Mouse (Mus musculus): ENCODE data around the gene Apoc4.
"Not testable (repeated sequence)": the region's sequence is repeated elsewhere in the genome, so short reads cannot be mapped to it uniquely, and the experiment has no call there.

The Apoc4 gene

GRCm38 (mm10) chr7:19698907-19699826 lies 17.9 kb upstream of the Apoc4 start, which contains the start of gene Apoe:
Gene Apoe, minus strand, starts transcription at chr7:19699188.
- DNase-seq (ENCODE audit: low read depth, low spot score) = peak; percentile 45

- DNase-seq (ENCODE audit: low read depth, low spot score) = no peak
Measured at GRCm38 (mm10) chr7:19697949-19698906, 16.9 kb upstream of the Apoc4 start.

GRCm38 (mm10) chr7:19696336-19696873 lies 15.1 kb upstream of the Apoc4 start:
- DNase-seq (ENCODE audit: low read depth, low spot score) = no peak

GRCm38 (mm10) chr7:19695881-19696280 lies 14.6 kb upstream of the Apoc4 start:
- no peak for DNase-seq (ENCODE audit: low read depth, low spot score)

GRCm38 (mm10) chr7:19695213-19695594 lies 13.9 kb upstream of the Apoc4 start:
- no peak for DNase-seq (ENCODE audit: low read depth, low spot score)

GRCm38 (mm10) chr7:19694336-19695212 lies 13.3 kb upstream of the Apoc4 start:
- DNase-seq (ENCODE audit: low read depth, low spot score) = no peak

GRCm38 (mm10) chr7:19693421-19693820 lies 12.1 kb upstream of the Apoc4 start:
- no peak for DNase-seq (ENCODE audit: low read depth, low spot score)

GRCm38 (mm10) chr7:19691873-19692865 lies 10.9 kb upstream of the Apoc4 start, which contains the start of gene Apoc1:
Gene Apoc1, minus strand, starts transcription at chr7:19692660.
- no peak for DNase-seq (ENCODE audit: low read depth, low spot score)

- no peak for DNase-seq (ENCODE audit: low read depth, low spot score)
Measured at GRCm38 (mm10) chr7:19691434-19691833, 10.2 kb upstream of the Apoc4 start.

GRCm38 (mm10) chr7:19690845-19691244 lies 9.6 kb upstream of the Apoc4 start:
- DNase-seq (ENCODE audit: low read depth, low spot score) = no peak

GRCm38 (mm10) chr7:19688611-19689010 lies 7.3 kb upstream of the Apoc4 start:
- DNase-seq (ENCODE audit: low read depth, low spot score) = no peak

- no peak for DNase-seq (ENCODE audit: low read depth, low spot score)
Measured at GRCm38 (mm10) chr7:19688101-19688500, 6.8 kb upstream of the Apoc4 start.

- not testable (repeated sequence) for DNase-seq (ENCODE audit: low read depth, low spot score)
Measured at GRCm38 (mm10) chr7:19686927-19687583, 5.8 kb upstream of the Apoc4 start.

GRCm38 (mm10) chr7:19686521-19686920 lies 5.2 kb upstream of the Apoc4 start:
- DNase-seq (ENCODE audit: low read depth, low spot score) = no peak

- no peak for DNase-seq (ENCODE audit: low read depth, low spot score)
Measured at GRCm38 (mm10) chr7:19685374-19685773, 4.1 kb upstream of the Apoc4 start.

- no peak for DNase-seq (ENCODE audit: low read depth, low spot score)
Measured at GRCm38 (mm10) chr7:19683771-19684201, 2.5 kb upstream of the Apoc4 start.

- no peak for DNase-seq (ENCODE audit: low read depth, low spot score)
Measured at GRCm38 (mm10) chr7:19682979-19683378, 1.7 kb upstream of the Apoc4 start.

GRCm38 (mm10) chr7:19680702-19681101 lies 577 bp downstream of the Apoc4 start:
- DNase-seq (ENCODE audit: low read depth, low spot score) = no peak

GRCm38 (mm10) chr7:19678901-19679300 lies 2.4 kb downstream of the Apoc4 start:
- no peak for DNase-seq (ENCODE audit: low read depth, low spot score)
